Mouse (Mus musculus): ENCODE data around the gene Snrpb.

Snrpb gene

DNA sequence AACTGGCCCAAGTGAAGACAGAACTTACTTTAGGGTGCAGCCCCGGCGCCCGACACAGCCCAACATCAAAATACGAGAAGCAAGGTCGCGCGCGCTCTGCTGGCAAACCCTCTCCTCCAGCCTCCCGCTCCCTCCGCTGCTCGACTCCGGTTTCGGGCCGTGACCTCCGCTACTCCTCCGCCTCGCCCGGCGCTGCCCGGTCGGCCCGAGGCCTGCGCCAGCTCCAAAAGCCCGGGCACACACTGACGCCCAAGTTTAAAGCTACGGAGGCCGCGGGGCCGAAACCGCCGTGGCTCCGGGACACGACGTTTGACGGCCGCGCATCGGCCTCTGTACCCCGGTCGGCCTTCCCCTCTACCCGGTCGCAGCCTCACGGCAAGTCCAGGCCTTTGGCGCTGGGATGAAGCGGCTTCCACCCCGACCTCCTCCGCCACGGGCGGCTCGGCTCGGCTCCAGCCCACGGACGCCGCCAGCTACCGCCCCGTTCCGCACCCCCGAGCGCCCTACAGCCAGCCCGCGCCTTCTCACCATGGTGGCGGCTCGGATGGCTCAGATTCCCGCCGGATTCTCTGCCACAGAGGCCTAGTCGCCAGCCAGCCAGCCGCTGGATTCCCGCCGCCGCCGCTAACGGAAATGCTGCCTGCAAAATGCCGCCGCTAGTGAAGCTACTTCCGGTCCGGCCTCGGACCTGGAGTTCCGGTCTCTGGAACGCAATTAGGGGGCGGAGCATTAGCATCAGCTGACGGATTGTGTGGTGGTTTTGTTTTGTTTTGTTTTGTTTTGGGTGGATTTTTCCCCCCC lies at the start of gene Snrpb:
Gene Snrpb (minus strand): TSS at position 698 of the 801 bp plus-strand sequence.
- peak; percentile 92 for DNase-seq

DNA sequence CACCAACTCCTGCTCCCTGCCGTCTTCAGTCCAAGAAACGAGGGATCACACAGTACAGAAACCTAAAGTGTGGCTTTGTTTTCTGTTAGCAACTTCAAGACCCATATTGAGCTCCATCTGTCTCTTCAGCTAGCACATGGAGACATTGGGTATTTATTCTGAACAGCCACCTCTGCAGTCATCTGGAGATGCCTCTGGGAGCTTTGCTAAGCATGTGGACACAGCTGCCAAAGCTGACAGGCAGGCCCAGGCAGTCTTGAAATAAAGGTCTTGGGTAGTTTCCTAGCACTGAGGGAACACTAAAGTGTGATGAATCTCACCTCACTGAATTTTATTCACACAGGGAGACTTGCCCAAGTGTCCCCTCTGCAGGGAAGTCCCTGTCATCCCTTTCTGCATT lies 32.4 kb upstream of the Snrpb start:
- no peak for DNase-seq

DNA sequence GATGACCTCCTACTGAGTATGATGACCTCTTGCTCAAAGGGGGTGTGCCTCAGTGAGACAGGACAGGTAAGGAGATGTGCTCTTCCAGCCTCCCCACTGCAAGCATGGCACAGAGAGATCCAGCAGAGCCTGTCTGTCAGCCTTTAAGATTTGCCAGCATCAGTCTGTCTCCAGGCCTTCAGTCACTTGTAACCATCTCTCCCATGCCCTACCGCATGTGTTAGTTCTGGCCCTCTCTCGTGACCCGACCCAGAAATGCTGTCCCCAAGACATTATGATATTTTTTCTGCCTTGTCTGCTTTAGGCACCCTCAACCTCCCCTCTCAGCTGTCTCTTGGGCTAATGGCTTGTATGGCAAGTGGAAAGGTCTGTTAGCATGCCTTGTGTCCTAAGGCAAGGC lies 30.4 kb upstream of the Snrpb start:
- no peak for DNase-seq

DNA sequence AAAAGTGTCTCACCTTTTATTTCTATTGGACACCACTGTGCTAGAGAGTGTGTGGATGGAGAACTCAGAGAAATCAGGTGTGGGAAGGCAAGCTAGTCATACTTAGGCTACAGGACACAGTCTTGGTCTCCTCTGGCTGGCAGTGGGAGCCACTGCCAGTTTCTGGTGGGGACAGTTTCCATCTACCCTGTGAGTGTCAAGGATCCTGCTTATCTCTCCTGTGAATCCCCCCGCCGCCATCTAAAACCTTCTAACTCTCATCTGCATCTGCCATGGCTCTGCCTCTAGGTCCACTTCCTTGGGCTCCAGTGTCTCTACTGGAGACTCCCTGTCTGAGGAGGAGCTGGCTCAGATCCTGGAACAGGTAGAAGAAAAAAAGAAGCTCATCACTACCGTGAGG lies 28.8 kb upstream of the Snrpb start:
- DNase-seq, result no peak

DNA sequence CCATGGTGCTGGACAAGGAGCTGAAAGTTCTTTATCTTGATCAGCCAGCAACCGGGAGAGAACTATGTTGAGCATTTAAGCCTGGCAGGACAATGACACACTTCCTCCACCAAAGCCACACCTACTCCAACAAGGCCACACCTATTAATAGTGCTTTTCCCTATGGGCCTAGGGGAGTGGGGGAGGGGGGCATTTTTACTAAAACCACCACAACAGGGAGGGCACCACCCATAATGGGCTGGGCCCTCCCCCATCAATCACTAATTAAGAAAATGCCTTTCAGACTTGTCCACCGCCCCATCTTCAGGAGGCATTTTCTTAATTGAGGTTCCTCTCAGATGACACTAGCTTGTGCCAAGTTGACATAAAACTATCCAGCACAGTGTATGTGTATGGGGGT lies 28.2 kb upstream of the Snrpb start:
- no peak for DNase-seq

DNA sequence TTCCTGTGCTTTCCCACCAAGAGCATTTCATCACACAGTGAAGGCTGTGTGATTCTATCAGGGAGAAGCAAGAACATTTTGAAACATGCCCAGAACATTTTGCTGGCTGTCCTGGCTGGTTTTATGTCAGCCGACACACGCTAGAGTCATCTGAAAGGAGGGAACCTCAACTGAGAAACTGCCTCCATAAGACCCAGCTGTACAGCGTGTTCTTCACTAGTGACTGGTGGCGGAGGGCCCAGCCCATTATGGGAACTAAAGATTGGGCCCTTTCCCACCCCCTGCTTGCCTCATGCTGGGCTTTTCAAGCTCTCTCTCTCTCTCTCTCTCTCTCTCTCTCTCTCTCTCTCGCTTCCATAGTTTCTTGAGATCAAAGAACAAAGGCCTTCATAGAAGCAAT lies 21.8 kb upstream of the Snrpb start:
- no peak for DNase-seq

DNA sequence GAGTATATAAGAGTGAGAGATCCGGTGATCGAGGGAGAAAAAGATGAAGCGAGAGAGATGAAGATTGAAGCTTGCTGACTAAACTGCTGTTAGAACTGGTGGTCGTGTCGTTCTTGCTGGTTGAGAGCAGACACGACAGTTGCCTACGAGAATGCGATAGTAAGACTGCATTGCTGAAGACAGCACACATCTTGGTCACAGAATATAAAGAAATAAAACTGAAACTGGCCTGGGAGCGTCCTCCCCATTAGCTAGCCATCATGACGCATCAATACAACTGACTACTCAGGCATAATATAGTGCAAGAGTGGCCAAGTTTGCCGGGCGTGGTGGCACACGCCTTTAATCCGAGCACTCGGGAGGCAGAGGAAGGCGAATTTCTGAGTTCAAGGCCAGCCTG lies 15.7 kb upstream of the Snrpb start, which contains the start of gene Tmc2:
Gene Tmc2 (plus strand): TSS at position 301 of the 400 bp plus-strand sequence.
- no peak for DNase-seq

DNA sequence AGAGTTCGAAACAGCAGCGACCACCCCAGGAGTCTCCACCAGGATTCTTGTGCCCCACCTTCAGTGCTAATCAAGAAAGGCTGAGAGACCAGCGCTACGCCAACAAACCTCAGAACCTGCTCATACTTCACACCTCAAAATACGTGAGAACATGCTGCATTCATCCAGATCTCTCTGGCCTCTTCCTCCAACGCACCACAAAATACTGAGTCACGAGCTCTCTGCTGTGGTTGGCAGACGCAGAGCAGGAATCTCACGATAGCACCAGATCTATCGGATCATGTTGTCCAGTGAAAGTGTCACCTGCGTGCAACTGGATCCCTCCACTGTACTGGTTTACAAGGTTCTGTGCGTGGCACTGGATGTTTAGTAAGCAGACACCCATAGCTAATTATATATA lies 9.2 kb upstream of the Snrpb start:
- no peak for DNase-seq

DNA sequence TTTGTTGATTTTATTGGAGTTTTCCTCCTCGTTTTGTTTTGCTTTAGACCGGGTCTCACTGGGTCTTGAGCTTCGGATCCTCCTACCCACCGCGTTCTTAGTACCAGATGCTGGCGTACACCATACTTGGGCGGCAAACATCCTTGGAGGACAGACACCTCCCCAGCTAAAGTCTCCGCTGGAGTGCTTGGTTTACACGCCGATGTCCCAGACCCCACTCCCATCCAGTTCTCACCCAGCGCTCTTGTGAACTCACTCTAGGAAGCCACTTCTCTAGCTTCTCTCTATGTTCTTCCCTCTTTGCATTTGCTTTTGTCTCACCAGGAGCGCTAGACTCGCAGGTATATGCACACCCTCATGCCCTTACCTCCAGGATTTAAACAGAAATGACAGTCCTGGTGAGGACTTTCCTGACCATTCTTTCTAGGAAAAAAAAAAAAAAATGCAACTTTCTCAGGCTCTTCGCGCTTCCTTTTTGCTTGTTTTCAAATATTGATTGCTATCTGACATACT lies 360 bp upstream of the Snrpb start:
- no peak for DNase-seq

DNA sequence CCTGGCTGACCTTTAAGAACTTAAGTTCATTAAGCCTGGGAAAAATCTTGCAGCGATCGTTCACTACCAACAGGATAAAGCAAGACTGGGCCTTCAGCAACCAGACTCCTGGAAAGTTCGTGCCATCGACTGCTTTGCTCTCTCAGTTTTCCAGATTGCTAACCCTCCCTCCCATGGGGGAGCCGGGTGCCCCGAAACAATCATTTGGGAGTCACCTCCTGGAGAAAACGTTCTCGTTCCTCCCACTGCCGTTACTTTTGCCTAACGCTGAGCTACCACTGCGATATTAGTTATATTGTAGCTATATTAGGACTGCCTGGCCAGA lies 860 bp downstream of the Snrpb start:
- no peak for DNase-seq

DNA sequence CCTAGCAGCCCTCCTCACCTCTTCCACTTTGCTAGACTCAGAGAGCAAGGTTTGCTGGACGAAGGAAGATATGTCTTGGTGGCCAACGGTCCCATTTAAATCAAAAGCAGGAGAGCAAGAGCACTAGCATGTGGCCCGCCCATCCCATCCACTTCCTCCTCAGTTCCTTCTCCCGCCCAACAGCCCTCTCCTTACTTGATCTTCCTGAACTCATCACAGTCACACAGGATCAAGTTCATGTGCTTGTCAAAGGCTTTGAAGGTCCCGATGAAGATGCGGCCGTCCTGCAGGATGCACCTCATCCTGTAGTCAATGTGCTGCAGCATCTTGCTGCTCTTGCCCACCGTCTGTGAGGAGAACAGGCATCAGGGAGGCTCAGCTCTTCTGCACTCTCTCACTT lies 2.4 kb downstream of the Snrpb start:
- DNase-seq, result peak; percentile 7

DNA sequence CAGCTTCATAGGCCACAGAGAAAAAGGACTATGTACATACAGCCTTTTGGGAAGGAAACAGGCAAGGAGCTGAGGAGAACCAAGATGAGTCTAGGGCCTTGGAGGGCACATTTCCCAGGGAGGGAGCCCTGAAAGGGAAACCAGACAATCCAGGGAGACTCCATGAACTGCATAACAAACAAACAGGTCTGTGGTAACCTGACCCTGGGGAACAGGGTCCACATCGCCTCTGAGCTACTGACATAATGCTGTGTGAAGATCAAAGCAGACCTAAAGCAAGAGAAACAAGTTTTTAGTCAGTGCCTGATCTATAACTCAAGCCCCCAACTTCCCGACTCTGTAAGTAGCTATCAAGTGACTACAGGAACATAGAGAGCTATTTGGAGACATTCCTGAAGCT lies 7.5 kb downstream of the Snrpb start:
- DNase-seq, result no peak

DNA sequence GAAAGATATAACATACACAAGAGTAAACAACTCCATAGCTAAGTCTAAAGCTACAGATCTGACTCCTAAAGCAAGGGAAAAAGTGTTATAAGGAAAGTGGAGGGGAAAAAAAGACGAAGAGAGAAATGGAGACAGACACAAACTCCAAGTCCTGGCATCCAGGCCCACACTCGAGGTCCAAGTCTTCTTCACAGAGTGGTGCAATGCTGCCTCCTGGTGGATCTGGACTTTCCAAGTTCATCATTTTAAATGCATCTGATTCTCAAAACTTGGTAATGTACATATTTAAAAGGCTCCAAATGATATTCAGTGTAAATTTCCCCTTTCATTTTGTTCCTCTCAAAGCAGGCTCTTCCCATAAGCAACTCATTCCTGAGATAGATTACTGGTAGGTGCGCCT lies 11.3 kb downstream of the Snrpb start:
- peak; percentile 56 for DNase-seq

DNA sequence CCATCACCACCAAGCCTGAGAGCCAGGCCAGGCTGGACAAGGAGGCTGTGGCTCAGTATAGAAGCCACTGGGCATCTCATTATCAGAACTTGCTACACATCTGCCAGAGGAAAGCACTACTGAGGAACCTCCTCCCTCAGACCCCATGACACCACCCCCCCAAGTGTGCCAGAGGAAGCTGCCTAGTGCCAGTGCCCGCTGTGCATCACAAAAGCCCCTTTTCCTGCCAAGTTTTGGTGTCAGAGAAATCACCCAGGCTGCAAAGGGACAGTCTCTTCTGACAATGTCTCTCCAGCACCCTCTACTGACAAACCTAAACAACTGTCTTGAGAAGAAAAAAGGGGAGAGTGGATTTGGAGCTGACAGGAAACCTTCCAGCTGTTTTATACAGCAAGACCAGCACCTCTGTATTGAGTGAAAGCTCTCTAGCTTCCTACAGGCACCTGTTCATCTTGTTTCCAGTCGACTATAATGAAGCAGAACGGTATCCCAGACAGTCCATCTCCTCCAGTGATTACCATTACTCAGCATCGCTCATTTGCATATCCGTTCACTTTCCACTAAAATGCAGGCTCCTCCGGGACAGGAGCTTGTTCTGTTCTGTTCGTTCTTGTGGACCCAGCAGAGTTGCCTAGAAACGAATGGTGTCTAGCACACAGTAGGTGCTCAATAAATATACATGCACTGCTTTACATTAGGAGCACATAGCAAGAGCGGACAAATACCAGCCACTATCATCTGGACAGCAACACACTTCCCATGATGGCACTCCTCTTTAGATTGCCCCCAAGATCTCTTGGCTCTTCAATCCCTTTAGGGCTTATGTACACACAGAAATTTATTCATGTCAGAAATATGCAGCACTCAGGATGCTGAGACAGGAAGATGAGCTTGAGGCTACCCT lies 12.6 kb downstream of the Snrpb start:
- DNase-seq, result no peak

DNA sequence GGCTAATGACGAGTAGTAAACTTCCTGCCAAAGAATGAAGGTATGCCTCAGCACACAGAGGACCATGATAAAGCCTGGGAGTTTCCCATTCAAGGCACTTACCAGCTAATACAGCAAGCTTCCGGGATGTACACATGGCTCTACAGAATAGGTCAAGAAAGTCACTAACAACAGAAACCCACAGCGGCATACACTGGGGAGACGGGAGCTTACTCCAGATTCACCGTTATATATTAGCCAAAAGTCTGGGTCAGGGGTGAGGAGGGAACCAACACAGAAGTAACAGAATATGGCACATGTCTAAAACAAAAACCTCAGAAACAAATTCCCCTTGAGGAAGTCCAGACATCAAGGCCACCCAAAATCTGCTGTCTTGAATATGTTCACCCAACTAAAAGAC lies 16.5 kb downstream of the Snrpb start:
- DNase-seq, result no peak

DNA sequence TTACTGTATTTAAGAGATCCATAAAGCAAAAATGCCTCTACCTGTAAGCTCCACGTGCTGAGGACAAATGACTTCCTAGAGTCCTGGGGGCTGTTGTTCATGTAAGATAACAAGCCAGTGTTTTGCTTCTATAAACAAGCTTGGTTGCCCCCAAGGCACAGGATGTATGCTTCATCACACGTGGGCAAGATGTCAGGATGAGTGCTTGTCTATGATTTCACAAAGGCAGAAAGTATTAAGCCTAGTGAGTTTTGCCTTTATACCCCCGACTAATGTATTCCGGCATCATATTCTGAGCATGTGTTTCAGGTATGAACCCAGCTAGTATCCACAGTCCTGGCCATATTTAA lies 21.1 kb downstream of the Snrpb start:
- no peak for DNase-seq

DNA sequence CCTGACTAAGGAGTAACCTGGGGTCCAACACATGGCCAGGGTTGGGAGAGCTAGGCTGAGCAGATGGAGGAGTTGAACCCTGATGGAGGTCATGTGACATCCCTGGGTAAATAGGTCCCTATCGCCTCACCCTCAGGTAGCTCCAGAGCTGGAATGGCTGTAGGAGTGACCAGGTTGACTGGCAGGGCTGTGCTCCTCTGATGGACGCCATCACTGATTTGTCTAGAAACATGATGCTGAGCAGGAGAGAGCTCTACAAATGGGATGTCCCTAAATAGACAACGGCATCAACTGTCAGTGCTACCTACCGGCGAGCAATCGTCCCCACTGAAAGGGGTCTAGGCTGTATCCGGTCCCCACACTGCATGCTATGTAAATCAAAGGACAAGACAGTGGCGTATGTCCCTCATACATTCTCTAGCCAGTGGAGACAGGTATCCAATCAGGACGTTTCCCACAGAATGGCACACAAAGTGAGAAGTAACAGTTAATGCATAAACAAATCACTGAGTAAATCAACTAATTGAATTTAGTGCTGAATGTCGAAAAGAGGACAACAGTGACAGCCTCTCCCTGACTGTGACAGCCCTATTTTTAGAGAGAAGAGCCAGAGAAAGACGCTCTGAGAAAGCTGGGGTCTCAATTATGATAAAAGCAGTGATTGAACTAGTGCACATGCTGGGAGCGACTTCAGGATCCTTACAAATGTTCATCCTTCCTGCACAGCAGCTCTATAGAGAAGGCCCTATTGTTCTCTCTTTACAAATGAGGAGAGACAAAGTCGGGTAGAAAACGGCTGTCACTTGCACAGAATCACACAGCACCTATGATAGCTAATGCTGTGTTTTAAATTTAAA lies 21.7 kb downstream of the Snrpb start:
- DNase-seq, result no peak

DNA sequence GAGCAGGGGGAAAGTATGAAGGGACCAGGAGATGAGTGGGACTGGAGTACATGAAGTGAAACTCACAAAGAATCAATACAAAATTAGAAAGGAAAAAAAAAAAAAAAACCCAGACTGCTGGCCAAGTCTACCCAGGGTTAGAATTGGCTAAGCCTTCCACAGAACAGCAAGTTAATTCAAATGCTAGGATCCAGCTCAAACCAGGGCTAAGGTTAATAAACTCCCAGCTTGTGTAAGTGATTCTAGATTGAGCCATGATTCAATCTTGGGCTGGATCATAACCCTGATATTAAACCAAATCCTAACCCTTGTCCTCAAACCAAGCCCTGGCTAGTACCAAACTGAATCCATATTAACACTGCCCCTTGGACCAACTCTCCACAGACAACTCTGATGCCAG lies 23.4 kb downstream of the Snrpb start:
- DNase-seq, result no peak

DNA sequence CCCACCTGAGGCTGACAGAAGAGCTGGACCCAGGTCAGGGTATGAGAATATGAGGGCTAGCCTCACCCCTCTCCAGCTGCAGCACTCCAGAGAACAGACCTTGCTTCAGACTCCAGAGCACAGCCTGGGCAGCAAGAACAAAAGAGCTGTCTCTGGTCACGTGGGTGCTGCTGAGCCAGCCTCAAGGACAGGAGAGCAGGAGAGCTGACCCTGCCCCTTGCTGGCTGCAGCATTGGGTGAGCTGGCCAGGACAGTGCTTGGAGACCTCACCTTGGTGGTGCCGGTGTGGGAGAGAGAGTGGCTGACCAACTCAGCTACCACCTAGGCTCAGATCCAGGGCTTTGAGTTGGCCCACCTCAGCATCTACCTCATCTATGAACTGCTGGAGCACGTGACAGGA lies 24.0 kb downstream of the Snrpb start:
- DNase-seq, result no peak

DNA sequence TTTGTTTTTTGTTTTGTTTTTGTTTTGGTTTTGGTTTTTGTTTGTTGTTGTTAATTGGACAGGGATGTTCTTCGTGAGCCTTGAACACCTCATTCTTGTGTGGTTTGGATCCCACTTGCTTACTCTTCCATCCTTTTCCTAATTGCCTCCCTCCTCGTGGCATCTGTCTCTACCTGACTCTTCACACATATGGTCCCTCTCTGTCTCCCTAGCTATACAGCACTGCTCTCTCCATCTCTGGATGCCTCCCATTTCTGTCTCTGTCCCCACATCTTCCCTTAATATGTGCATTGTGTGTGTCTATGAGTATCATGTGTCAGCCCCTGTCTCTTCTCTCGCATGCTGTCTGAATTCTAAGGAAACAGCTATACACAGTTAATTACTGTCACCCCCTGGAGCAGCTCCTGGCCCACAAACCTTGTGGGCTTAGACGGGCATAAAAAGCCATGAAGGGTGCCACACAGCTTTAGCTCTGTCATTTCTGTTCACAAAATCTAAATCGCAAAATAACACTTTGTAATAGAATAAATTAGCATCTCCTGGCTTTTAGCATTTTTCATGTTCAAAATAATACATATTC lies 33.0 kb downstream of the Snrpb start:
- no peak for DNase-seq

DNA sequence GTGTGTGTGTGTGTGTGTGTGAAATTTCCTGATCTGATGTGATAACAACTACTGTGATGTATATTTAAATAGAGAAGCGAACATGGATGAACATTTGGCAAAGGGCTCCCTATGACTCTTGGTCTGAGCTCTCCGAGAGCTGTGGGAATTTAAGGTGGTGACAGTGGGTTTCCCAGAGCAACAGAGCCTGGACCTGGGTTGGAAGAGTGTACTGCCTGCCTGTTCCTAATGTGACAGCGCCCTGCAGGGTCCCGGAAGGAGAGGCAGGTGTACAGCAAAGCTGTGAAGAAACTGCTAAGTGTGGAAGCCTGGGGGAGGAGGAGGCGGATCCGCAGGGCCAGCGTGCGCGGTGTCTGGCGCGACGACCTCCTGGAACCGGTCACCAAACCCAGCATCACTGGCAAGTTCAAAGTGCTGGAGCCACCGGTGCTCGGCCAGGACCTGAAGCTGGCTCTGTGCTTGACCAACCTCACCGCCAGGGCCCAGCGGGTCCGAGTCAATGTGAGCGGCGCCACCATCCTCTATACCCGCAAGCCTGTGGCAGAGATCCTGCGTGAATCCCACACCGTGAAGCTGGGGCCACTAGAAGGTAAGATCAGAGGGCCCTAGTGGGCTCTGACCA lies 34.4 kb downstream of the Snrpb start:
- DNase-seq, result no peak

DNA sequence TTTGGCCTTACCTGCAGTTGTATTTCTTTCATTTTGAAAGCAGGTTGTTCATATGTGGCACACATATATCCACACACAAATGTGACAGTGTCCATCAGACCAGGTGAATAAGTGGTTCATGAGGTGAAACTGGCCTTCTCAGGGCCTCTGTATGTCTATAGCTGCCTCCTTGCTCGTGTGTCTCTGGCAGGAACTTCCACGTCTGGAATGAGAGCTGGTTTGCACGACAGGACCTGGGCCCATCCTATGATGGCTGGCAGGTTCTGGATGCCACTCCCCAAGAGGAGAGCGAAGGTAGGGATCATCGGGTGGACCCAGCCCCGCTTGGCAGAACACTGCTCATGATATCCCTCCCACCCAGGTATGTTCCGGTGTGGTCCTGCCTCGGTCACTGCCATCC lies 36.2 kb downstream of the Snrpb start:
- DNase-seq, result no peak

Data from lung, postnatal 14 days (tissue).